Mouse (Mus musculus): ENCODE data around the gene Parp11.

Gene Parp11

DNA sequence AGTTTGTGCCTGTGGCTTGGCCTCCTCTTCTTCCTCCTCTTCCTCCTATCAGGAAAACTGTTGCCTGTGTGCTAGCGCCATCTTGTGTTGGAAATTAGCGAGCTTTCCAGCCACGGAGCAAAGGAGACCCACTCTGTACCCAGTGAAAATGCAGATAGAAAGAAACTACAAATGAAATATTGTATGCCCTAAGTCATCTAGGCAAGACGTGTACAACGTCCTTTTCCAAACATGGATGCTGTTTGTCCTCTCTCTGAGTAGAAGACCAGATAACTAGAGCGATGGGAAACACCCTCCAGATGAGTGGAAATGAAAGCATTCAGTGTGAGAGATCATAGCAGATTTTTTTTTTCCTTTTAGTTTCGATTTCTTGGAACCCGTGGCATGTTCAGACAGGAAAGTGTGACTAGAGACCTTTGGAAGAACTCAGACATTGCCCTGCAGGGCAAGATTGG is at the start of gene Parp11:
Gene Parp11 (plus strand): TSS at position 405 of the 455 bp plus-strand sequence.
- DNase-seq = peak; percentile 66

DNA sequence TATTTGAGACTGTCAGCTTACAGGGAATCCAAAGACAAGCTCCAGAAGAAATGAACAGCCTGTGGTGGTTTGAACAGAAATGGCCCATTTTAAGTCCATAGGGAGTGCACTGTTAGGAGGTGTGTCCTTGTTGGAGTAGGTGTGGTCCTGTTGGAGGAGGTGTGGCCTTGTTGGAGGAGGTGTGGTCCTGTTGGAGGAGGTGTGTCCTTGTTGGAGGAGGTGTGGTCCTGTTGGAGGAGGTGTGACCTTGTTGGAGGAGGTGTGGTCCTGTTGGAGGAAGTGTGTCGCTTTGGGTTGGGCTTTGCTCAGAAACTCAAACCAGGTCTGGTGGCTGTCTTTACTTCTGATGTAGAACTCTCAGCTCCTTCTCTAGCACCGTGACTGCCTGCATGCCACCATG is 48.6 kb upstream of the Parp11 start:
- DNase-seq = peak; percentile 70

DNA sequence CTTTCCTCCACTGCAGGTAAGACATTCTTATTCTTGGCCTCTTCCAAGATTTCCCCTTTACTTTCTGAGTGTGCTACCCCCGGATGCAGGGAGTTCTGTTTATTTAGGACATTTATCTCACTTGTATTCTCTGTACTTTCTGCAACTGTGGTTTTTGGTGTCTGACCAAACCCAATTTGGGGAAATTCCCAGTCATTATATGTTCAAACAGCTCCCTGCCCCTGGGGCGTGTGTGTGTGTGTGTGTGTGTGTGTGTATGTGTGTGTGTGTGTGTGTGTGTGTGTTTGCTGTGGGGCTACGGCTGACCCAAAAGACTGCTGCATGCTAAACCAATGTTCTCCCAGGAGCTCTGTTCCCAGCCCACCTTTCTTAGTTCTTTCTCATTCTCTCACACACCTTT is 45.2 kb upstream of the Parp11 start:
- DNase-seq = no peak

DNA sequence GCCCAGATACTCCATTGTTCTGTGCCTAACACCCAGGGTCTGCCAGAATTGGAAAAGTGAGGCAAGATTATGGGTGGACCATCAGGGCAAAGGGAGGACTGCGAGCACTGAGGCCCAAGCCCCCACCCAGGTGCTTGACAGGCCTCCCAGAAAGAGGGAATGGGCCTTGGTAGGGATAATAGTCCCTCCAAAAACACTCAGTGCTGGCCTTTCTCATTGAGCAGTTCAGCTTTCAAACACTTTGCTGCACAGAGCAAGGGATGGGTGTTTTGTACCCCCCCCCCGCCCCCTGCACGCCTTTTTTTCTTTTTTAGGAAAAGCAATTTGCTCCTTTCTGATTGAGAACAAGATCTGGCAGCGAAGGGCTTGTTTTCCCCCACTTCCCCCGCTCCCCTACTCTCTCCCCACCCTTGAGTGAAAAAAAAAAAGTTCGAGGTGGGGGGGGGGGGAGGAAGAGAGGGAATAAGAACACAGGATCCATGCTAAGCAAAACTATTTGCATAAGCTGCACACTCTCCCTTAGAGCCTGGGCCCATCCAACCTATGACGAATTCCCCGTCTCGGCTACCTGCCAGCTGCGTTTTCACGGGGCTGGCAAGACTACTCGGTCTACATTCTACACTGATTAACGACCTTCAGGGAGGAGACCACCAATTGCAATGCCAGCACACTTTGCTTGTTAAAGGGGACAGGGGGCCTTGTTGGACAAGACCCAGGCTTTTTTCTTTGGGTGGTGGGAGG is 42.4 kb upstream of the Parp11 start:
- no peak for DNase-seq

DNA sequence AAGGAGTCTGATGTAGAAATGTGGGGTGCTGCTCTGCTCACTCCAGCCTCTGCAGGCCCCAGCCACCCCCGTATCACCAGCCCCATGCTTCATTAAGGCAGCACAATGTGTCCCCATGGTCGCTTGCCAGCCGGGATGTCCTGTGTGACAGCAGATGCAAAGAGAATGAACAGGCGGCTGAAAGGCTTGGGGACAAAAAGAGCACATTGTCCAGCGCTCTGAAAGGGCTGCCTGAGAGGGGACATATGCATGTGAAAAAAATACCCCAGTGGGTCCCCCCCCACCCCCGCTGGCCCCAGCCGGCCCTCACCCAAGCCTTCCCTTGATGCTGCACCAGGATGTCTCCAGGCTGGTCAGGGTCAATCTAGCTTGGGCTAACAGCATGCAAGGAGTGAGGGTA is 41.0 kb upstream of the Parp11 start:
- DNase-seq = no peak

DNA sequence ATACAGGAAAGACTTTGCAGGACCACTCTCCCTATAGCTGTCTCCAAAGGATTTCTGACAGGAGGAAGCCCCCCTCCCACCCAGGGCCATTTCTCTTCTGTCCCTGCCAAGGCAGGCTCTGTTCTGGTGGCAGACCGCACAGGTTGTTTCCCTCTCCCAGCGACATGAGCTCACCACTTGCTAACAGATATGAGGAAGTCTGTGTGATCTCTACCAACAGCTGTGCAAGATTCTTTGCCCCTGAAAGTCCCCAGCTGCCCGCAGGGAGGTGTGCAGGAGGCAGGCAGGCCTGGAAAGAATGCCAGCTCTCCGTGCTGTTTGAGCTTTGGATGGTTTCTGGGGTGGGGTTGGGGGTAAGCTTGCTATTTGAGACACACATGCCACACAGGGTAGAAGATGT is 38.9 kb upstream of the Parp11 start:
- DNase-seq = peak; percentile 10

DNA sequence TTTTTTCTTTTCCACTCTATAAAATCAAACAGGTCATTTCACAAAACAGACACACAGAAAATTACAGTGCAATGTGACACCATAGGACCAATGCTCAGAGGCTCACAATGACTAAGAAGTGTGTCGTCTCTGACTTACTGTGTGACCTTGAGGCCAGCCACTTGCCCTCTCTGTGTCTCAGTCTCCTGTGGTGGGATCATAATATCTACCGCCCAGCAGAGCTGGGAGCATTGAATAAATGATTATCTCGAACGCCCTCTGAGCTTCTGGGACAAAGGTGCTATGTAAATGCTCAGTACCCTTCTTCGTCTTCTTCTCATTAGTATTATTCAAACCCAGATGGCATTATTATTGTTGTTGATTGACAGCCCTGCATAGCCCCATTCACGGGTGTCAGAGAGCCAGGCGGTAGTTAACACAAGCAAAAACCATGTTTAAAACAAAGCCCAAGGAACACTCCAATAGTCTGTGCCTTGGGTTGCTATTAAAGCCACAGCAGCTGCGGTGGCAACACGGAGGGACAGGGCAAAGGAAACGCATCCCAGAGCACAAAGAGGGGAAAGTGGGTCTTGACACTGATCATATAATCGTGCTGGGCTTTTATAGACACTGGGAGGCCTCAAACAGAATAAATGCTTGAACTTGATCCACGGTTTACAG is 29.0 kb upstream of the Parp11 start:
- no peak for DNase-seq

DNA sequence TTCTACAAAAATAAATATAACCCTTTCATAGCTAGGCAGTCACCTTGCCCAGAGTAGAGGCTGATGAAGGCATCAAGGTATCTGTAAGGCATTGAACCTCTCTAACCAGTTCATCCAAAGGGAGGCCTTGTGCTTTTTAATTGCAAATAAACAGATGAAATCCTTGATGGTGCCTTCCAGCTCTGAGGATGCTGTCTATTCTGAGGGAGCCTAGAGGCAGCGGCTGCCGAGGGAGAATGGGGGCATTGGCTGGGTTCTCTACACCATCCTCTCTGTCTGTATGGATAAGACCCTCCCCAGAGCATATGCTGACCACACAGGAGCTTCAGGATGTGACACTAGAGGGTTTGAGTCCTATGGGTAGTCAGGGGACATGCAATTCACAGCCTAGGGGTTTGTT is 28.3 kb upstream of the Parp11 start:
- DNase-seq = no peak

DNA sequence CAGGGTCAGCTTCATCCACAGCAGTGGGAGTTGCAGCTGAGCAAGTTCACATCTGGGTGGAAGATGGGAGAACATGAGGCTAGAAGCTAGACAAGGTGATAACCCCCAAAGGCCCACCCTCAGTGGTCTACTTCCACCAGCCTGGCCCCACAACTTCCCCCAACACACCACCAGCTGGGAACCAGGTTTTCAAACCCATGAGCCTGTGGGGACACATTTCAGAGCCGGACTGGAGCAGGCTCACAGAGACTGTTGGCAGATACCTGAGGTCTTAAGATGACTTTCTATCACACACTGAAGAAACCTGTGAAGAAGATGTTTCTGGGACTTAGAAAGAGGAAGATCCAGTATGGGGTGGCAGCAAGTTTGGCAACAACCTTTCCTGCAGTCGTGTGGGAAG is 26.5 kb upstream of the Parp11 start:
- DNase-seq = no peak

DNA sequence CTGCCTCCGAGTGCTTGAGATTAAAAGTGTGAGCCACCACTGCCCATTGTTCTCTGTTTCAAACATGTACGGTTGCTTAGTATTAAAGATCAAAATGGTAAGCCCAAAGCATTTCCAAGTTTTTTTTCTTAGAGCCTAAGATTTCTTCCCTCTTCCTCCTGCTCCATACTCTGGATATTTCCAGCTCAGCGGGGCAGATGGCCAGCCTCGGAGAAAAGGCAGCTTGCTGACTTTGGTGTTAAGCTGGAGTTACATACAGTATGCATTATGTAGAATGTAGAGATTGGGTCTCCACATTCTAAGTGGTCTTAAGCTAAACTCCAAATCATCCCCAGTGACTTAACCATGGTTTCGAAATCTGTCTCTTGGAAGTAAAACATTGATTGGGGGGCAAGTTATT is 21.5 kb upstream of the Parp11 start:
- DNase-seq = no peak

DNA sequence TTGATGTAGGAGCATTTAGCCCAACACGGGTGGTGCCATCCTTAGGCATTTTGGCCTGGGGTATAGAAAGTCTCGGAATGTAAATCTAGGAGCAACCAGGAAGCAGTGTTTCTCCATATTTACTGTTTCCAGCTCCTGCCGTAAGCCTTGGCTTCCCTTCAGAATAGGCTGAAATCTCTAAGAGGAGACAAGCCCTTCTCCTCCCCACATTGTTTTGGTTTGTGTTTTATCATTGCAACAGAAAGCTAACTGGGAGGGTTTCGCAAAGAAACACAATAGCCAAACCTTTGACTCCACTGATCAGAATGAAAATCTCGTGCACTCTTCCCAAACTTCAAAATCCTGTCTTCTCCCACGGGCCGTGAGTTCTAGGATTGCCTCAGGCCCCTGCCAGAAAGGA is 15.9 kb upstream of the Parp11 start:
- DNase-seq = no peak

DNA sequence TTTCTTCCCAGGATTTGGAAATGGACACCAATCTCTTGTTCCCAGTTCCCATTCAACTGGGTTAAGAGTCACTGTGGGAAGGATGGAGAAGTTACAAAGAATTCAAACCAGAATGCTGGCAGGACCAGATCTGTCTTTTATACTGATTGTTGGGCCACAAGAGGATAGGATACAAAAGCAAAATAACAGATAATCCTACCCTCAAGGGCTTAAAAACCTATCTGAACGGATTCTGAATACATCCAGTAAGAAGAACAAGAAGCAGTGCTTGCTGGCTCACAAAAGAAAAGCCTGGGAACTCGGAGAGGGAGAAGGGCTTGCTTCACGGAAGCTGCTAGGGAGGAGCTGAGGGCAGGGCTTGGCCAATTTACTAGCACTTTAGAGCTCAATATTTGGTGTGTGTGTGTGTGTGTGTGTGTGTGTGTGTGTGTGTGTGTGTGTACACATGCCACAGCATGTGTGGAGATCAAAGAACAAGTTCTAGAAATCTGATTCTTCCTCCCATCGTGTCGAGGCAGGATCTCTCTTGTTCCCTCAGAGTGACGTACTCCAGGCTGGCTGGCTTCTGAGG is 15.4 kb upstream of the Parp11 start:
- no peak for DNase-seq

DNA sequence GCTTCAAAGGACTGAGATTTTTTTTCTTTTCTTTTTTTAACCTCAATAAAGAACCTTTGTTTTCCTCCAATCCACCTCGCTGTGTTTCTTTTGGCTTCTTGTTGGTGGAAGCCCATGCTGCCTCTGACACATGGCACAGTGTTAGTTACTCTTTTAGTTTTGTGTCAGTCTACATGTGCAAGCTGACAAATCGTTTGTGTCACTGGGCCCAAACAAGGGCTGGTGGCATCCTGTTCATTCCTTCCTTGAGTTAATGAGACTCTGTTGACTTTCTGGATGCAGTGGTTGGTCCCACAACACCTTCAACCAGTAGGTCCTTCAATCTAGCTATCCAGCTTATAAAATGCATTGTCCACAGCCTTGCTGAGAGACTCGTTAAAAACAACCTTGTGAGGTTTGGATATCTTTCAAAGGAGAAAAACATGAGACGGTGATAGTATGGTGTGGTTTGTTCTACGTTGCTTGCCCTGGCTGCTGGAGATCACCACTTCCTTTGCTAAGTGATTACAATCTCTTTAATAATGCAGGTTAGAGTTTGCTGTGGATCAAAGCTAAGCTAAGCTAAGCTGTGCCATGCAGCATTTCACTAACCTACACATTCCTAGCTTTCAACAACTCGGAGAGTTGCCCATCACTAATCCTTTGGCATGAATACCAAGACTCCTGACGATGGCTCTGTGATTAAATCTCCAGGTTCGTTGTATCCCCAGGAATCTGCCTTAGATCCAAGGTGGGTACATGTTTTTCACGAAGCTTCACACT is 12.6 kb upstream of the Parp11 start:
- no peak for DNase-seq

DNA sequence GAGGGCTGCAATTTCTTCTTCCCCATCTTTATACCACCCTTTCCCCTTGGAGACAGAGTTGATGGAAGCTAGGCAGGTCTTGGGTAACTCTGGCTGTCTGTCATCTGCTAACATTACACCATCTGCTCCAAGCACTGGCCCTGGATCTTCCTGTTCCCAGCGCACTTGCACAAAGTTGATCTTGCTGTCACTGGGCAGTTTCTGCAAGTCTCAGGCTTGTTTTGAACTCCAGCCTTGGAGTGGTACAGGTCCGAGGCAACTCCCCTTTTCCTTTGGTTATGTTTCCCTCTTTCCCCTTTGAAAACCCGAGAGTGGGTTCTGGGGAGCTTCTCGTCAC is 12.0 kb upstream of the Parp11 start:
- DNase-seq = no peak

DNA sequence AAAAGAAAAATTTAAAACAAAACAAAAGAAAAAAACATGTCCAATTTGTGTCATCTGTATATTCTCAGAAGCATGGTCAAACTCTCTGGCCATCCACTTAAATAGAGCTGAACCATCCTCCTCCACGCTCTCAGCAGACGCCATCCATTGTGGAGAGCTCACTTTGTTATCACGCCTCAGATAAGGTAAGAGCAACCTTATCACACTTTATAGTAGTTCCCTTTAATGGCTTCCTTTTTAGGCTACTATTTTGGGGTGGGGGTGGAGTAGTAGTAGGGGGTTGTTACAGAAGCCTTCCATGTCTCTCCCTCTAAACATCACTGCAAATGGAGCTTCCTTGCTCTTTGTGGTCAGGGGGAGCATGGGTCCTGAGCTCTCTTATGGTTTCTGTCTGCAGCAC is 7.6 kb upstream of the Parp11 start:
- no peak for DNase-seq

DNA sequence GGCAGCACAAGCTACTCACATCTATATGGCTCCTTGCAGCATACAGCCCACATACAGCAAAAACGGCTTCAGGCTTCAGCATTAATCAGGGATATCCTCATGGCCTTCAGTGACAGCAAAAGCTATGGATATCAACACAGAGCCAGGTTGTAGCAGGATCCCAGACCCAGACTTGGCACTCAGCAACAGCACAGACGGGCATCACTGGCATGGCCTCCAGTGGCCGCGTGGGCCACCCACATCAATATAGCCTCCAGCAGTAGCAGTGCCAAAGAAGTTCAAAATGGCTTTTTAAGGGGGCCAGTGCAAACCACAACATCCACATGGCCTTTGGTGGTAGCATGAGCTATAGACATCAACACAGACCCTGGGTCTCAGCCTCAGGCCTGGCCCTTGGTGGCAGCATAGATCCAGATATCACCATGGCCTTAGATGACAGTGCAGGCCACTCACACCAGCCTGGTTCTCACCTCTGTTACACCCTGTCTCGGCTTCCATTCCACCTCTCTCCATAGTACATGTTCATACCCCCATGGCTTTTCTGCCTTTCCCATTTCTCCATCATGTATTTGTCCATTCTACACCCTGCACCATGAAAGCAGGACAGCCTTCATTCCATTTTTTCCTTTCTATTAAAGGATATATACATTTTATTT is 7.0 kb upstream of the Parp11 start:
- no peak for DNase-seq

DNA sequence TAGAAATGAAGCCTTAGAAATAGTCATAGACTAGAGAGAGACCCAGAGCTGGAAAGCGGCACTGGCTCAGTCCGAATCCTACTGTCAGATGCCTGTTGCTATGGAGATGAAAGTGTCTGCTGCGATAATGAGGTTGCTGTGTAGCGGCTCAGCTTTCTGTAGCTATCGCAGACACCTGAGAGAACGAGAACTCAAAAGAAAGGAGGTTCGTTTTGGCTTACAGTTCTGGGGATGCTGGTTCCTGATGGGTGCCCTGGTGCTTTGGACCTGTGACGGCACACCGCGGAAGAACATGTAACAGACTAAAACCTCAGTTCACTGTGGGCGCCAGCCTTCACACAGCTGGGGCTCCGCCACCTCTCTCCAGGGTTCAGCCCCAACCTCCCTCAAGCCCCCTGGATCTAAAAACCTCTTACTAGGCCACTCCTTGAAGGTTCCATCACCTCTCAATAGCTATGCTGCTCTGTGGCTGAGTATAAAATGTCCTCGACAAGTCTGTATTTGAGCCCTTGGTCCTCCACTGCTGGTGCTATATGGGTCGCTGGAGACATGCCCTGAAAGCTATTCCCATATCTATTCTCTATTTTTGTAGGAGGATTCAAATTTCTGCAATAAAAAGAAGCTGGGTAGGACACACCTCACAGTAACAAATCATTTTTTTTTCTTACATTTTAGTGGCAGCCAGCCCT is 6.1 kb upstream of the Parp11 start:
- DNase-seq = no peak

DNA sequence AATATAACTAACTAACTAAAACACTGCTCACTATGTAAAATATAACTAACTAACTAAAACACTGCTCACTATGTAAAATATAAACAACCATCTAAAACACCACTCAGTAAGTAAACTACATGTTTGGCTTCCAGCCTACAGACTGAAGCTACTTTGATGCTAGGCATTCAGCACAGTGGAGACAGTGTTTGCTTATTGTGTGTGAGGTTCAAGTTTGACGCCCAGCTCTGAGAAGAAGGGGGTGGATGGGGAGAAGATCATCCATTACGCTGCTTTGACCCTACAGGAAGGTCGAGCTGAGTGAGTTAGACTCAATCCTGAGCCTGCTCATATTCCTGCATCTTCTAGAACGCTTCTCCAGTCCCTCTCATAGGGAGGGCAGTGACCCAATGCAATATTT is 4.1 kb upstream of the Parp11 start:
- no peak for DNase-seq

DNA sequence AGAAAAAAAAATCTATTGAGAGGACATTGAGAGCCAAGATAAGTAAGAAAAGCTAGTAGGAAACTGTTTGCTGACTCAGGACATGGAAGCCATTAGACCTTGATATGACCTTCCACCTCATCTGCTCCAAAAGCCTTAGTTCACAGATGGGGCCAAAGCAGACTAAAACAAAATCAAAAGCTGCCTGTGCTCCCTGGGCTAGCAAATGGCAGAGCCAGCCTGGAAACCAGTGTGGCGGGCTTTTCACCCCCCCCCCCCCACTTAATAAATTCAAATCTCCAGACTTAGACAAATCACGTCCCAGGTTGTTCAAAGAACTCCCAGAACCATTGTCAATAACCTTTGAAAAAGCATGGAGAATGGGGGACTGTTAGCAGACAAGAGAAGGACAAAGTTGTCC is 2.7 kb upstream of the Parp11 start:
- no peak for DNase-seq

DNA sequence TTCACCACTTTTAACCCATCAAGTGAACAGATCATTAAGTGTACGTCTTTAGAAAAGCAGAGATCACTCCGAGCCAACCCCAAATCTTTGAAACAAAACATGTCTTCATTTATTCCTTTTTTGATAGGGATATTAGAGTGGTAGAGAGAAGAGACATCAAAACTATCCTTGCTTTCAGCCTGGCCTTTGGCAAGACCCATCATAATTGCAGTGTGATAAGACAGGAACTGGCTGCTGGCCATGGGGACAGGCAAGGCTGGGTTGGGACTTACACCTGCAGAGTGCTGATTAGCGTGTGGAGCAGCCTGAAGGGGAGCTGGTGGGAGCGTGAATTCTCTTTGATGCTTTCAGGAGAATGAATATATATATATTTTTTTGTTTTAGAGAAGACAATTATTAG is 2.2 kb upstream of the Parp11 start:
- DNase-seq = peak; percentile 71

DNA sequence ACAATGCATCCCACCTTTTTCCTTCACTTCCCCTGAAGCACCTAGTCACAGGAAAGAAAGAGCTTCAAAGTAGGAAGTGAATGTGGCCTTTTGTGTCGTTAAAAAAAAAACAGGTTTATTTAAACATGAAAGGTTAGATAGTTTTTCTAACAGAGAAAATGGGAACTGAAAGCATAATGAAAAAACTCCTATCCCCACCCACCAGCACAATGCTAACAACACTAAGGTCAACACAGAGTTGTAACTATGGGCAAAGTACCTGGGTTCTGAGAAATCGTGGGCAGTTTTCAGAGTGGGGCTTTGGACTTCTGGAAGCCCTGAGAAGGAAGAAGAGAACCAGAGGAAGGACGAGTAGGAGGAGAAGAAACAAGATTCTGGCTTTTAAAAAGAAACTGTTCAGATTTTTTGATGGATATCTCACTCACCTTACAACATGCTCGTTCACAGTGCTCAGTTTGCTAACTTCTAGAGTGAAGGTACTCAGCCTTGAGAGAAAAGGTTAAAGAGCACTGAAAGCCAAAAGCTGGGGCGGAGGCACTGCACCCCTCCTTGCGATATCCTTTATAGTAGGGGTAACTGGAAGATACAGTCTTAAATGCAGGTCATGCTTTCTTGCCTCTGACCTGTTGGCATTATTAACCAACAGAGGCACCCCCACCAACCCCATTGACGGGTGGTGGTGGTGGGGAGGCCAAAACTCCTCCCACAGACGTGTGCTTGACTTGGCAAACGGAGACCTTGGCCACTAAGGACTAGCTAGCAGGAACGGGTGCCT is 1.2 kb downstream of the Parp11 start:
- no peak for DNase-seq

DNA sequence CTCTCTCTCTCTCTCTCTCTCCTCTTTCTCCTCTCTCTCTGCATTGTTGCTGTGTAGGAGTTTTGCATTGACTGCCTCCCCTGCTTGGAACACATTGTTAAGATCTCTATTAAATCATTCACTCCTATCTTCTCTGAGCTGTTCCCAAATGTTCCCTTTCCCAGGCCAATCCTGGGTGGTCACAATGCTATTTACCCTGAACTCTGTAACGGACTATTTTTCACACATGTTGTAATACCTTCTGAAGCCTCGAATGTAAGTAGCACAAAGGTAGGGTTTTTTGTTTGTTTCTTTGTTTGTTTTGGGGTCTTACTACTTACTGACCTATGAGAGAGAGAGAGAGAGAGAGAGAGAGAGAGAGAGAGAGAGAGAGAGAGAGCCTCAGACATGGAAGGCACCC is 2.2 kb downstream of the Parp11 start:
- no peak for DNase-seq

Measured in liver (tissue).